Mouse (Mus musculus): ENCODE measurements around the gene Ces1f. TPM values are rescaled to one million over a fixed set of nuclear protein-coding genes. Genes with fewer than 3 reads are reported as not detected.

The Ces1f gene
- polyA plus RNA-seq, 1 experiment from 2014 or later: not detected

- no peaks in the 10 kb centered on the region for H3K36me3 ChIP-seq (ENCODE audit: control insufficient read depth, insufficient read depth, low read length)
- WGBS: 91% methylated on average over 4 of the region's 4 CpGs
- H3K27me3 ChIP-seq (ENCODE audit: control insufficient read depth, insufficient read depth, low read length): no peaks in the 10 kb centered on the region
- H3K4me2 ChIP-seq (ENCODE audit: low read length): no peak overlapping the region
- DNase-seq: no peak
- H3K4me1 ChIP-seq (ENCODE audit: control insufficient read depth, insufficient read depth, low read length): no peaks in the 10 kb centered on the region
- no peak overlapping the region for H3K9ac ChIP-seq (replicated peaks; ENCODE audit: low read length)
- H3K4me3 ChIP-seq (replicated peaks; ENCODE audit: low read depth, low read length): no peak overlapping the region
- no peaks in the 10 kb centered on the region for H3K9me3 ChIP-seq (ENCODE audit: control insufficient read depth, low read length)
- H3K27ac ChIP-seq (replicated peaks; ENCODE audit: low read depth, low read length): no peak overlapping the region
- ATAC-seq (ENCODE audit: low FRiP score, low TSS enrichment): no peak
Measured at GRCm38 (mm10) chr8:93272686-93273085, 6.9 kb downstream of the Ces1f start.

DNA sequence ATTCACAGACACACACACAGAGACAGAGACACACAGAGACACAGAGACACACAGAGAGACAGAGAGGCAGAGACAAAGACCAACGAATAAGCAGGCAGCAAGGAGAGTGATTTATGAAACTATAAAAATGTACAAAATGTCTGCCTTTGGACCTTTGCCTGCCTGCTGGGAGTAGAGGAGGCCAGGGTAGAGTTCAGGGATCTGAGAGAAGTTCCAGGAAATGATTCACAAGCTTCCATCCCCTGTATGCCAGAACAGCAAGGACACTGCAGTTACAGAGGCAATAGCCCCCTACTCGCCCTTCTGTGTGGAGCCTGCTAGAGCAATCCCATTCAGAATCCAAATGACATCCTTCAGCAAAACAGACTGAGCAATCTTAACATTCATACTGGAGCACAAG lies 18.1 kb downstream of the Ces1f start:
- no peak for DNase-seq
- WGBS: 71% methylated on average over 2 of the region's 2 CpGs
- no peak overlapping the region for H3K4me3 ChIP-seq (replicated peaks; ENCODE audit: low read depth, low read length)
- H3K4me2 ChIP-seq (ENCODE audit: low read length): no peak overlapping the region
- H3K9ac ChIP-seq (replicated peaks; ENCODE audit: low read length): no peak overlapping the region
- no peak for ATAC-seq (ENCODE audit: low FRiP score, low TSS enrichment)
- no peaks in the 10 kb centered on the region for H3K36me3 ChIP-seq (ENCODE audit: control insufficient read depth, insufficient read depth, low read length)
- no peaks in the 10 kb centered on the region for H3K27me3 ChIP-seq (ENCODE audit: control insufficient read depth, insufficient read depth, low read length)
- H3K9me3 ChIP-seq (ENCODE audit: control insufficient read depth, low read length): no peaks in the 10 kb centered on the region
- no peak overlapping the region for H3K27ac ChIP-seq (replicated peaks; ENCODE audit: low read depth, low read length)
- H3K4me1 ChIP-seq (ENCODE audit: control insufficient read depth, insufficient read depth, low read length): no peaks in the 10 kb centered on the region

DNA sequence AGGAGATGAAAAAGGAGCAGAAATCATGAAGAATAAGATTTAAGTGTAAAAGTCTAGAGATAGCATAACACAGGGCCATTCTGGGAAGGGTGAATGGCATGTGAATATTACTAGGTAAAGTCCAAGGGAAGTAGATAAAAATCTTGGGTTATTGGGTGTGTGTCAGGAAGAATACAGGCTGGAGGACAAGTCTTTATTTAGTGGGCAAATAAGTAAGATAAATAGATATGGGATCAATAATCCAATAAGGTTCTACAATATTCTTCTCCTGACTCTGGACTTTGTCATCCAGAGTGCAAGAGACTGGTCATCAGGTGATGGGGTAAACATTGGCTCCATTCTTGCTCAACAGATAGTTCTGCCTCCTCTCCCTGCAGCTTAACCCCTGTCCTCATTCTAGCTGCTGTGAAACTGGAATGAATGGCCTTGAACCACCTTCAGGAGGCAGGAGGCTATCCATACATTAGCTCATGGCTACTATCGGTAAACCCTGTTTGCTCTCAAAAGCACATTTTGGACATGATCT lies 27.1 kb downstream of the Ces1f start:
- no peaks in the 10 kb centered on the region for H3K27me3 ChIP-seq (ENCODE audit: control insufficient read depth, insufficient read depth, low read length)
- no peak overlapping the region for H3K4me2 ChIP-seq (ENCODE audit: low read length)
- DNase-seq (no peak), ATAC-seq (ENCODE audit: low FRiP score, low TSS enrichment) (no peak)
- WGBS: 98% methylated on average over 1 of the region's 1 CpGs
- H3K27ac ChIP-seq (replicated peaks; ENCODE audit: low read depth, low read length): no peak overlapping the region
- H3K9ac ChIP-seq (replicated peaks; ENCODE audit: low read length): no peak overlapping the region
- no peaks in the 10 kb centered on the region for H3K9me3 ChIP-seq (ENCODE audit: control insufficient read depth, low read length)
- no peak overlapping the region for H3K4me3 ChIP-seq (replicated peaks; ENCODE audit: low read depth, low read length)
- no peaks in the 10 kb centered on the region for H3K4me1 ChIP-seq (ENCODE audit: control insufficient read depth, insufficient read depth, low read length)
- no peaks in the 10 kb centered on the region for H3K36me3 ChIP-seq (ENCODE audit: control insufficient read depth, insufficient read depth, low read length)

DNA sequence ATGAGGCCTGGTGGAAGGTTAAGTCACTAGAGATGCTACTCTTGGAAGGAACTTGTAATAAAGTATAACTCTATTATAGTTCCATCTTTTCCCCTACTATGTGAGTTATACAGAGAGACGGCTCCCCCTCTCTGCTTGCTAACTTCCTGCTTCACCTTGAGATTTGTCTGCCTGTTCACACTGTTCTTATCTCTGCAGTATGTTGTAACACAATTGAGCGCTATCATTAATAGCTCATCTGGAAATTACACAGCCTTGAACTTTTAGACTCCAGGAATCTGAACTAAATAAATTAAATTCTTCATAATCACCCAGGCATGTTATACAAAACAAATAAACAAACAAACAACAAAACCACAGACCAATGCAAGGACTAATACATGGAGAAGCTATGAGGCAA lies 33.5 kb downstream of the Ces1f start:
- H3K27ac ChIP-seq (replicated peaks; ENCODE audit: low read depth, low read length): no peak overlapping the region
- no peak overlapping the region for H3K4me2 ChIP-seq (ENCODE audit: low read length)
- no peaks in the 10 kb centered on the region for H3K4me1 ChIP-seq (ENCODE audit: control insufficient read depth, insufficient read depth, low read length)
- ATAC-seq (ENCODE audit: low FRiP score, low TSS enrichment): no peak
- DNase-seq: no peak
- H3K36me3 ChIP-seq (ENCODE audit: control insufficient read depth, insufficient read depth, low read length): no peaks in the 10 kb centered on the region
- no peak overlapping the region for H3K4me3 ChIP-seq (replicated peaks; ENCODE audit: low read depth, low read length)
- H3K9ac ChIP-seq (replicated peaks; ENCODE audit: low read length): no peak overlapping the region
- no peaks in the 10 kb centered on the region for H3K27me3 ChIP-seq (ENCODE audit: control insufficient read depth, insufficient read depth, low read length)
- WGBS: 93% methylated on average over 2 of the region's 2 CpGs
- H3K9me3 ChIP-seq (ENCODE audit: control insufficient read depth, low read length): no peaks in the 10 kb centered on the region

GRCm38 (mm10) chr8:93239884-93240283 lies 39.7 kb downstream of the Ces1f start:
- no peaks in the 10 kb centered on the region for H3K9me3 ChIP-seq (ENCODE audit: control insufficient read depth, low read length)
- no peaks in the 10 kb centered on the region for H3K4me1 ChIP-seq (ENCODE audit: control insufficient read depth, insufficient read depth, low read length)
- no peak overlapping the region for H3K4me2 ChIP-seq (ENCODE audit: low read length)
- DNase-seq: no peak
- H3K4me3 ChIP-seq (replicated peaks; ENCODE audit: low read depth, low read length): no peak overlapping the region
- H3K36me3 ChIP-seq (ENCODE audit: control insufficient read depth, insufficient read depth, low read length): no peaks in the 10 kb centered on the region
- H3K27ac ChIP-seq (replicated peaks; ENCODE audit: low read depth, low read length): no peak overlapping the region
- no peak for ATAC-seq (ENCODE audit: low FRiP score, low TSS enrichment)
- H3K9ac ChIP-seq (replicated peaks; ENCODE audit: low read length): no peak overlapping the region
- no peaks in the 10 kb centered on the region for H3K27me3 ChIP-seq (ENCODE audit: control insufficient read depth, insufficient read depth, low read length)

- ATAC-seq (ENCODE audit: low FRiP score, low TSS enrichment): no peak
- no peak for DNase-seq
- Histone ChIP-seq H3K9ac (replicated peaks; ENCODE audit: low read length) (no peak overlapping the region), H3K4me1 (ENCODE audit: control insufficient read depth, insufficient read depth, low read length) (no peaks in the 10 kb centered on the region), H3K27ac (replicated peaks; ENCODE audit: low read depth, low read length) (no peak overlapping the region), H3K27me3 (ENCODE audit: control insufficient read depth, insufficient read depth, low read length) (no peaks in the 10 kb centered on the region), H3K4me2 (ENCODE audit: low read length) (no peak overlapping the region), H3K36me3 (ENCODE audit: control insufficient read depth, insufficient read depth, low read length) (no peaks in the 10 kb centered on the region), H3K9me3 (ENCODE audit: control insufficient read depth, low read length) (no peaks in the 10 kb centered on the region), H3K4me3 (replicated peaks; ENCODE audit: low read depth, low read length) (no peak overlapping the region)
- 72% methylated on average over 1 of the region's 1 CpGs for WGBS
Measured at GRCm38 (mm10) chr8:93235681-93236080, 43.9 kb downstream of the Ces1f start.

DNA sequence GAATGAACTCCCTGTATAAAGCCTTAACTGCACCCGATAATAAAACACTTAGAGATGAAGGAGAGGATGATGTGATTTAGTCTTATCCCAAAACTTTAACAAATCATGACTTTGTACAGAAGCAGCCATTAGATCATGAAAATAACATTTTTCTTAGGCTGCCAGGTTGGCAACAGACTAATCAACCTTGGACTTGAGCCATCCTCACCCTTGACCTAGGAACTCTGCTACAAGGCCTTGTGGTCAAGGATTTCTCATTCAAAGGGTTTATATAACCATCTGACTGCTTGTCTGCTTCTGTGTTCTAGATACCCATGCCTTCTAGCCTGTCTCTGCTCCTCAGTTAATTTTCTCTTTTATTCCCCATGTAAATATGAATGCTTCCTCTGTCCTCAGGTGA lies 44.8 kb downstream of the Ces1f start:
- Histone ChIP-seq H3K27ac (replicated peaks; ENCODE audit: low read depth, low read length) (no peak overlapping the region), H3K4me1 (ENCODE audit: control insufficient read depth, insufficient read depth, low read length) (no peaks in the 10 kb centered on the region), H3K9me3 (ENCODE audit: control insufficient read depth, low read length) (no peaks in the 10 kb centered on the region), H3K4me2 (ENCODE audit: low read length) (no peak overlapping the region), H3K27me3 (ENCODE audit: control insufficient read depth, insufficient read depth, low read length) (no peaks in the 10 kb centered on the region), H3K4me3 (replicated peaks; ENCODE audit: low read depth, low read length) (no peak overlapping the region), H3K36me3 (ENCODE audit: control insufficient read depth, insufficient read depth, low read length) (no peaks in the 10 kb centered on the region), H3K9ac (replicated peaks; ENCODE audit: low read length) (no peak overlapping the region)
- WGBS: 98% methylated on average over 1 of the region's 1 CpGs
- ATAC-seq (ENCODE audit: low FRiP score, low TSS enrichment) (no peak), DNase-seq (no peak)

GRCm38 (mm10) chr8:93234068-93234467 lies 45.5 kb downstream of the Ces1f start:
- no peaks in the 10 kb centered on the region for H3K27me3 ChIP-seq (ENCODE audit: control insufficient read depth, insufficient read depth, low read length)
- no peak overlapping the region for H3K4me3 ChIP-seq (replicated peaks; ENCODE audit: low read depth, low read length)
- H3K4me2 ChIP-seq (ENCODE audit: low read length): no peak overlapping the region
- H3K9me3 ChIP-seq (ENCODE audit: control insufficient read depth, low read length): no peaks in the 10 kb centered on the region
- H3K4me1 ChIP-seq (ENCODE audit: control insufficient read depth, insufficient read depth, low read length): no peaks in the 10 kb centered on the region
- H3K9ac ChIP-seq (replicated peaks; ENCODE audit: low read length): no peak overlapping the region
- H3K36me3 ChIP-seq (ENCODE audit: control insufficient read depth, insufficient read depth, low read length): no peaks in the 10 kb centered on the region
- DNase-seq: no peak
- no peak for ATAC-seq (ENCODE audit: low FRiP score, low TSS enrichment)
- 93% methylated on average over 6 of the region's 6 CpGs for WGBS
- H3K27ac ChIP-seq (replicated peaks; ENCODE audit: low read depth, low read length): no peak overlapping the region

DNA sequence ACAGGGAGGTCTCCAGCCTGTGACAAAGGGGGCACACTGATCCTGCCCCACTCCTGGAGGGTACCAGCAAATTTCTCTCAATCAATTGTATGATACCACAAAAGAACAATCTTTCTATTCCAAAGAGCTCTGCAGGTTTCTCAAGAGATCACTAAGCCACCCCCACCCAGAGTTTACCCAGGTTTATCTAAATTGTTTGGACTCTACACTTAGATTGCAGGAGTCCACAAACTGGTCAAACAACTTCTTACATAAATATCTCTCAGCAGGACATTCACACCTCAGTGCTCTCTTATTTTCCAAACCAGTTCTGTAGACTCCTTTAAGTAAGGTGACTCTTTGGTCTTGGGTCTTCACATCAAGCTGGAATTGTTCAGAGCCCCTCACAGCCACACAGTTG lies 50.1 kb downstream of the Ces1f start, which contains the start of gene Ces1e:
Gene Ces1e (minus strand): TSS at position 174 of the 400 bp plus-strand sequence.
- H3K36me3 ChIP-seq (ENCODE audit: control insufficient read depth, insufficient read depth, low read length): no peaks in the 10 kb centered on the region
- H3K4me3 ChIP-seq (replicated peaks; ENCODE audit: low read depth, low read length): no peak within 1 kb of the TSS
- H3K9me3 ChIP-seq (ENCODE audit: control insufficient read depth, low read length): no peaks in the 10 kb centered on the region
- H3K4me2 ChIP-seq (ENCODE audit: low read length): no peak within 1 kb of the TSS
- DNase-seq (no peak), ATAC-seq (ENCODE audit: low FRiP score, low TSS enrichment) (no peak)
- H3K4me1 ChIP-seq (ENCODE audit: control insufficient read depth, insufficient read depth, low read length): no peaks in the 10 kb centered on the region
- H3K9ac ChIP-seq (replicated peaks; ENCODE audit: low read length): no peak within 1 kb of the TSS
- no peaks in the 10 kb centered on the region for H3K27me3 ChIP-seq (ENCODE audit: control insufficient read depth, insufficient read depth, low read length)
- no peak within 1 kb of the TSS for H3K27ac ChIP-seq (replicated peaks; ENCODE audit: low read depth, low read length)
